Mouse (Mus musculus) limb, embryonic 15.5 days (tissue): ENCODE measurements around the gene Fbxo30. TPM values are rescaled to one million over a fixed set of nuclear protein-coding genes. Genes with fewer than 3 reads are reported as not detected.

Experiments used
- ATAC-seq: fragments of 200-750 bp; cut with Nextera tagmentation; 2 replicates; pipeline ENCODE4 v1.8.0; 2017; ENCODE audit warnings: low read depth, moderate TSS enrichment; ENCODE audit not compliant: insufficient number of reproducible peaks, low FRiP score, low TSS enrichment
- H3K27ac ChIP-seq: fragments of 300-500 bp; sonication (generic); 2 replicates; pipeline ENCODE4 v1.5.1; 2015; ENCODE audit warnings: moderate library complexity, mild to moderate bottlenecking, inconsistent platforms
- H3K27me3 ChIP-seq: fragments of 300-500 bp; sonication (generic); 2 replicates; pipeline ENCODE4 v1.6.1; 2015; ENCODE audit warnings: inconsistent platforms
- H3K36me3 ChIP-seq: fragments of 300-500 bp; sonication (generic); 2 replicates; pipeline ENCODE4 v1.6.1; 2015; ENCODE audit warnings: inconsistent platforms
- H3K4me1 ChIP-seq: fragments of 300-500 bp; sonication (generic); 2 replicates; pipeline ENCODE4 v1.6.1; 2015; ENCODE audit warnings: inconsistent platforms
- H3K4me2 ChIP-seq: fragments of 300-500 bp; sonication (generic); 2 replicates; pipeline ENCODE4 v1.6.1; 2015; ENCODE audit warnings: mild to moderate bottlenecking, inconsistent platforms
- H3K4me3 ChIP-seq: fragments of 300-500 bp; sonication (generic); 2 replicates; pipeline ENCODE4 v1.5.1; 2015; ENCODE audit warnings: mild to moderate bottlenecking, inconsistent platforms
- H3K9ac ChIP-seq: fragments of 300-500 bp; sonication (generic); 2 replicates; pipeline ENCODE4 v1.6.1; 2015; ENCODE audit warnings: inconsistent platforms
- H3K9me3 ChIP-seq: fragments of 300-500 bp; sonication (generic); 2 replicates; pipeline ENCODE4 v1.6.1; 2016; ENCODE audit warnings: inconsistent platforms
- WGBS: fragments of 180-500 bp; shearing (Covaris S2); methylation state at CpG from one replicate; pipeline ENCODE4 v1.1.7; 2015; 5-methylcytosine and 5-hydroxymethylcytosine counted together
- polyA plus RNA-seq: library from polyadenylated mRNA; unstranded; fragments of >200 nt; fragmentation: Nextera tagmentation; extraction: Ambion mirVana; gene quantifications from 2 replicates; pipeline ENCODE4 v1.2.1, GENCODE M21; 2015

Gene Fbxo30
- polyA plus RNA-seq, 1 experiment from 2014 or later: 32.1 TPM

GRCm38 (mm10) chr10:11326526-11326925, 45.4 kb downstream of the Fbxo30 start:
- H3K9me3 ChIP-seq: no peaks in the 10 kb centered on the region
- H3K4me3 ChIP-seq: no peak overlapping the region
- no peak overlapping the region for H3K4me2 ChIP-seq
- H3K9ac ChIP-seq: no peak overlapping the region
- H3K4me1 ChIP-seq: no peaks in the 10 kb centered on the region
- H3K27ac ChIP-seq: no peak overlapping the region
- no peaks in the 10 kb centered on the region for H3K36me3 ChIP-seq
- WGBS: 89% methylated on average over 3 of the region's 3 CpGs
- no peak for ATAC-seq
- H3K27me3 ChIP-seq: no peaks in the 10 kb centered on the region

- no peaks in the 10 kb centered on the region for H3K9me3 ChIP-seq
- ATAC-seq: peak; percentile 97
- peak within 1 kb of the TSS; percentile 66 for H3K4me3 ChIP-seq
- peak within 1 kb of the TSS; percentile 69 for H3K4me2 ChIP-seq
- no peaks in the 10 kb centered on the region for H3K36me3 ChIP-seq
- H3K27ac ChIP-seq: peak within 1 kb of the TSS; percentile 98
- no peaks in the 10 kb centered on the region for H3K4me1 ChIP-seq
- H3K9ac ChIP-seq: peak within 1 kb of the TSS; percentile 75
- H3K27me3 ChIP-seq: no peaks in the 10 kb centered on the region
- under 1% methylated on average over 90 of the region's 106 CpGs for WGBS
Measured at GRCm38 (mm10) chr10:11343205-11344141, 62.3 kb downstream of the Fbxo30 start, which contains the start of gene Epm2a. Gene Epm2a (plus strand): TSS chr10:11343404.

- WGBS: 72% methylated on average over 18 of the region's 18 CpGs
- no peak overlapping the region for H3K27ac ChIP-seq
- no peaks in the 10 kb centered on the region for H3K36me3 ChIP-seq
- no peaks in the 10 kb centered on the region for H3K9me3 ChIP-seq
- no peaks in the 10 kb centered on the region for H3K27me3 ChIP-seq
- H3K4me2 ChIP-seq: no peak overlapping the region
- H3K9ac ChIP-seq: no peak overlapping the region
- ATAC-seq: no peak
- H3K4me3 ChIP-seq: no peak overlapping the region
- H3K4me1 ChIP-seq: no peaks in the 10 kb centered on the region
Measured at GRCm38 (mm10) chr10:11344536-11345468, 63.7 kb downstream of the Fbxo30 start.

Other genes with a start within 250 kb of the Fbxo30 start
- 0.03 and 0.07 TPM in 2 replicates for gene Grm1, start 199.0 kb upstream of the Fbxo30 start, polyA plus RNA-seq
- 15.5 and 17.2 TPM in 2 replicates for gene Shprh, start 131.9 kb upstream of the Fbxo30 start, polyA plus RNA-seq
- 0.31 TPM in 2 replicates for gene Epm2a, start 62.1 kb downstream of the Fbxo30 start, polyA plus RNA-seq